Mouse (Mus musculus) cerebellum, adult 2 months (tissue): ENCODE results near the gene Ermap.

Source experiments
- CTCF ChIP-seq: fragments of 200-500 bp; IDR thresholded peaks from 2 replicates; pipeline ENCODE4 v1.5.1; 2011; ENCODE audit warnings: low read depth, mild to moderate bottlenecking, control low read depth, low read length, moderate library complexity, borderline replicate concordance; ENCODE audit not compliant: insufficient read depth
- POLR2A ChIP-seq: fragments of 200-500 bp; IDR thresholded peaks from 2 replicates; pipeline ENCODE4 v1.6.1; 2011; ENCODE audit warnings: low read length, control low read depth, borderline replicate concordance; ENCODE audit not compliant: insufficient read depth

DNA sequence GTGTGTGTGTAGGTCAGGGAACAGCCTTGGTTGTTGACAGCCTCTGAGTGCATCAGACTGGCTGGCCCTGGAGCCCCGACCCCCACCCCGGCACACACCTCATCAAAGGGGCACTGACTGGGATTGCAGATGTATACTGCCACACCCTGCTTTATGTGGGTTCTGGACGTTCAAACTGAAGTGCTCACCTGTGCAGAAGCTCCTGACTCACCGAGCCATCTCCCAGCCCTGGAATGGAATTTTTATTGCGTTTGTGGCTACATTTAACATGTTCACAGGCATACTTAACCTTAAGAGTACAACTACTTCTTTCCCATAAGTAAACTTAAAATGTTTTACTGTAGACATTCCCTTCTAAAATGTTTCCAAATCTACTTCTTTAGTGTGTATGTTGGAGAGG, 31.9 kb downstream of the Ermap start:
- TF ChIP-seq POLR2A (no peak), CTCF (no peak)
